Mouse (Mus musculus) heart, embryonic 16.5 days (tissue): ENCODE data around the gene Pitpnm1. TPM values are rescaled to one million over a fixed set of nuclear protein-coding genes. Genes with fewer than 3 reads are reported as not detected.

ENCODE experiments used
- ATAC-seq: fragments of 200-750 bp; cut with Nextera tagmentation; replicated peaks from 2 replicates; pipeline ENCODE4 v1.8.0; 2017; ENCODE audit warnings: moderate number of reproducible peaks; ENCODE audit not compliant: insufficient read depth, low FRiP score; ENCODE audit errors: extremely low read depth
- H3K27ac ChIP-seq: fragments of 300-500 bp; sonication (generic); 2 replicates; pipeline ENCODE4 v1.5.1; 2014; ENCODE audit warnings: mild to moderate bottlenecking, low read length, control low read depth, moderate library complexity
- H3K27me3 ChIP-seq: fragments of 300-500 bp; sonication (generic); 2 replicates; pipeline ENCODE4 v1.6.1; 2014; ENCODE audit warnings: low read length, mixed read lengths; ENCODE audit not compliant: control insufficient read depth, insufficient read depth
- H3K36me3 ChIP-seq: fragments of 300-500 bp; sonication (generic); 2 replicates; pipeline ENCODE4 v1.6.1; 2014; ENCODE audit not compliant: control insufficient read depth, insufficient read depth
- H3K4me1 ChIP-seq: fragments of 300-500 bp; sonication (generic); 2 replicates; pipeline ENCODE4 v1.6.1; 2014; ENCODE audit warnings: low read length, mixed read lengths; ENCODE audit not compliant: control insufficient read depth, insufficient read depth
- H3K4me2 ChIP-seq: fragments of 300-500 bp; sonication (generic); 2 replicates; pipeline ENCODE4 v1.6.1; 2014; ENCODE audit warnings: low read depth, mild to moderate bottlenecking, control low read depth, low read length
- H3K4me3 ChIP-seq: fragments of 300-500 bp; sonication (generic); 2 replicates; pipeline ENCODE4 v1.5.1; 2014; ENCODE audit warnings: mild to moderate bottlenecking, control low read depth, low read length
- H3K9ac ChIP-seq: fragments of 300-500 bp; sonication (generic); 2 replicates; pipeline ENCODE4 v1.6.1; 2014; ENCODE audit warnings: low read length, control low read depth
- H3K9me3 ChIP-seq: fragments of 300-500 bp; sonication (generic); replicated peaks from 2 replicates; pipeline ENCODE4 v1.6.1; 2016; ENCODE audit warnings: low read length; ENCODE audit not compliant: control insufficient read depth
- WGBS: fragments of 180-500 bp; shearing (Covaris S2); extraction: QIAGEN DNeasy Blood & Tissue Kit; methylation state at CpG from one replicate; pipeline ENCODE4 v1.1.7; 2014; 5-methylcytosine and 5-hydroxymethylcytosine counted together
- polyA plus RNA-seq: library from polyadenylated mRNA; unstranded; fragments of >200 nt; fragmentation: Nextera tagmentation; extraction: Ambion mirVana; gene quantifications from 2 replicates; pipeline ENCODE4 v1.2.1, GENCODE M21; 2015

Pitpnm1 gene
- 27.7 and 29.4 TPM in 2 replicates for polyA plus RNA-seq

GRCm38 (mm10) chr19:4099837-4100717 lies at the start of gene Pitpnm1:
Gene Pitpnm1, plus strand, starts transcription at chr19:4099998.
- H3K27ac ChIP-seq: peak within 1 kb of the TSS; percentile 49
- H3K27me3 ChIP-seq: peaks cover 20% of the 10 kb centered on the region; the same call in 1 of the 2 replicates
- peak within 1 kb of the TSS; percentile 71 for H3K4me3 ChIP-seq
- H3K4me1 ChIP-seq: peaks cover 32% of the 10 kb centered on the region
- under 1% methylated on average over 52 of the region's 53 CpGs for WGBS
- H3K36me3 ChIP-seq: peaks cover 2% of the 10 kb centered on the region; the same call in 1 of the 2 replicates
- peak; percentile 8; the same call in 1 of the 2 replicates for ATAC-seq
- peak within 1 kb of the TSS; percentile 78 for H3K9ac ChIP-seq
- H3K9me3 ChIP-seq: no peaks in the 10 kb centered on the region
- H3K4me2 ChIP-seq: peak within 1 kb of the TSS; percentile 92

- Histone ChIP-seq H3K4me1 (peaks cover 7% of the 10 kb centered on the region), H3K36me3 (no peaks in the 10 kb centered on the region), H3K4me3 (no peak overlapping the region), H3K9ac (no peak overlapping the region), H3K27me3 (no peaks in the 10 kb centered on the region), H3K4me2 (no peak overlapping the region), H3K27ac (no peak overlapping the region), H3K9me3 (no peaks in the 10 kb centered on the region)
- ATAC-seq: no peak
- WGBS: 94% methylated on average over 5 of the region's 5 CpGs
Measured at GRCm38 (mm10) chr19:4051016-4051415, 48.8 kb upstream of the Pitpnm1 start.

- Histone ChIP-seq H3K36me3 (no peaks in the 10 kb centered on the region), H3K4me3 (no peak overlapping the region), H3K4me2 (no peak overlapping the region), H3K4me1 (peaks cover 14% of the 10 kb centered on the region), H3K27me3 (no peaks in the 10 kb centered on the region), H3K27ac (no peak overlapping the region), H3K9ac (no peak overlapping the region), H3K9me3 (no peaks in the 10 kb centered on the region)
- ATAC-seq: no peak
- WGBS: 49% methylated on average over 10 of the region's 10 CpGs
Measured at GRCm38 (mm10) chr19:4051741-4052515, 47.9 kb upstream of the Pitpnm1 start.

DNA sequence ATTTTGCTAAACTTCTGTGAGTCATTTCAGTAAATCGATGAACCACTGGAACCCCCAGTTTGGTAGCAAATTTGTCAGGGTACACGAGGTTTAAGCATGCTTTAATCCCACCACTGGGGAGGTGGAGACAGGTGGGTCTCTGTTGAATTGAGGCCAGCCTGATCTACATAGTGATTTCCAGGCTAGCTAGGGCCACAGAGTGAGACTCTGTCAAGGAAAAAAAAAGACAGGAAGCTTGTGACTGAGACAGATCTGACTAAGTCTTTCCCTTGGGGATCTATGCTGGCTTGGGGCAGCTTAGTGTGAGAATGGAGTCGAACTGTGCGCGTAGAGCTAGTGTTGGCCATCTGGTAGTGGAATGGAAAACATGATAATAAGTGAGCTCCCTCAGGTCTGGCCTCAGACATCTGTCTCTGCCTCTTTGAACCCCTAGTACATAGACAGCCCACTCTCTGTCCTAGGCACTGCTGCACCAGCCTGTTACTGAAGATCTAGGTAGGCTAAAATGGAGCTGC lies 47.2 kb upstream of the Pitpnm1 start:
- Histone ChIP-seq H3K4me2 (no peak overlapping the region), H3K9ac (no peak overlapping the region), H3K27me3 (no peaks in the 10 kb centered on the region), H3K4me1 (peaks cover 15% of the 10 kb centered on the region), H3K27ac (no peak overlapping the region), H3K4me3 (no peak overlapping the region), H3K36me3 (no peaks in the 10 kb centered on the region), H3K9me3 (no peaks in the 10 kb centered on the region)
- ATAC-seq: no peak
- 72% methylated on average over 5 of the region's 5 CpGs for WGBS

- Histone ChIP-seq H3K9me3 (no peaks in the 10 kb centered on the region), H3K36me3 (no peaks in the 10 kb centered on the region), H3K9ac (no peak overlapping the region), H3K4me1 (peaks cover 15% of the 10 kb centered on the region), H3K27ac (no peak overlapping the region), H3K4me3 (no peak overlapping the region), H3K4me2 (no peak overlapping the region), H3K27me3 (no peaks in the 10 kb centered on the region)
- ATAC-seq: no peak
- whole genome bisulfite sequencing: 89% methylated on average over 5 of the region's 5 CpGs
Measured at GRCm38 (mm10) chr19:4054613-4055012, 45.2 kb upstream of the Pitpnm1 start.

- Histone ChIP-seq H3K9ac (no peak overlapping the region), H3K4me3 (no peak overlapping the region), H3K4me2 (no peak overlapping the region), H3K4me1 (peaks cover 15% of the 10 kb centered on the region), H3K36me3 (no peaks in the 10 kb centered on the region), H3K27ac (no peak overlapping the region), H3K9me3 (no peaks in the 10 kb centered on the region), H3K27me3 (no peaks in the 10 kb centered on the region)
- ATAC-seq: no peak
- 63% methylated on average over 8 of the region's 8 CpGs for WGBS
Measured at GRCm38 (mm10) chr19:4055216-4055946, 44.4 kb upstream of the Pitpnm1 start.

GRCm38 (mm10) chr19:4055947-4056693 lies 43.7 kb upstream of the Pitpnm1 start:
- no peaks in the 10 kb centered on the region for H3K9me3 ChIP-seq
- ATAC-seq: no peak
- peaks cover 15% of the 10 kb centered on the region for H3K4me1 ChIP-seq
- H3K27me3 ChIP-seq: no peaks in the 10 kb centered on the region
- no peaks in the 10 kb centered on the region for H3K36me3 ChIP-seq
- no peak overlapping the region for H3K4me3 ChIP-seq
- H3K4me2 ChIP-seq: no peak overlapping the region
- WGBS: 45% methylated on average over 15 of the region's 15 CpGs
- H3K27ac ChIP-seq: no peak overlapping the region
- H3K9ac ChIP-seq: 0 out of 2 replicates have a peak overlapping the region, but pooled peaks have one; percentile 6

DNA sequence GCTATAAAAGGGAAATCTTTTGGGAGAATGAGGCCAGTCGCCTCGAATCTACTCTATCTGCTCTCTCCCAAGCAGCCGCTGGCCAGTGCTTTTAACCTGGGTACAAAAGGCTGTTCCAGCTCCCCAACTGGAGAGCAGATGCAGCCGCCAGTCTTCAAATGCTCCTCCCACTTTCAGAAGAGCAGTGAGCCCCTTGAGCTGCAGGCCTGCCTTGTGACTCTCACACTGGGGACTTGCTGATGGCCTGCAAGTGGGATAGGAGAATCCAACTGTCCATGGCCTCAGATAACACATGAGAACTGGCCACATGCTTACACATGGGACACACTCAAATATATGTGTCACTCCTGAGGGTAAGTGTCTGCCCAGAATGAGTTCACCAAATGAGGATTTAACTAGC lies 43.1 kb upstream of the Pitpnm1 start:
- no peak for ATAC-seq
- Histone ChIP-seq H3K4me3 (no peak overlapping the region), H3K27ac (no peak overlapping the region), H3K4me1 (peaks cover 15% of the 10 kb centered on the region), H3K9ac (0 out of 2 replicates have a peak overlapping the region, but pooled peaks have one; percentile 6), H3K4me2 (no peak overlapping the region), H3K9me3 (no peaks in the 10 kb centered on the region), H3K36me3 (no peaks in the 10 kb centered on the region), H3K27me3 (no peaks in the 10 kb centered on the region)
- 42% methylated on average over 4 of the region's 4 CpGs for WGBS
